Mouse (Mus musculus): ENCODE results near the gene Nck2. TPM values are rescaled to one million over a fixed set of nuclear protein-coding genes. Genes with fewer than 3 reads are reported as not detected.
A peak's percentile ranks its signal among the peaks of the same experiment; 100 is the strongest.

Gene Nck2
- total and polyA plus RNA-seq, 2 experiments from 2014 or later, result 30.2 to 54.9 TPM

DNA sequence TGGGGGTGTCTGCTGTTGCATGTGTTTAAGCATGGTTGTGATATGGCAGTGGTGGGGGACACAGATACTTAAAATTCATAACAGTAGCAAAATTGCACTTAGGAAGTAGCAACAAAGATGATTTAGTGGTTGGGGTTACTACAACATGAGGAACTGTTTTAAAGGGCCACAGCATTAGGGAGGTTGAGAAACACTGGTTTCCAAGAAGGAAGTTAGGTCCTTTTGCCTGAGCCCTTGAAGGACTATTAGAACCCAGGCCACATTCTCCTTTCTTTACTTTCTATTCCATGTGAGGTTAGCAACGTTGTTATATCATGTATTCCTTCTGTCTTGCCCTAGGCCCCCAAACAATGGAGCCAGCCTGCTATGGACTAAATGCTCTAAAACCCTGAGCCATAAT, 63.4 kb downstream of the Nck2 start:
- no peak for DNase-seq (ENCODE audit: low spot score)
- Histone ChIP-seq H3K9ac (replicated peaks; ENCODE audit: low read length, poor library complexity, severe bottlenecking) (no peak overlapping the region), H3K4me2 (ENCODE audit: low read depth, low read length, poor library complexity, severe bottlenecking) (no peak overlapping the region), H3K4me1 (ENCODE audit: insufficient read depth, low read length) (no peaks in the 10 kb centered on the region), H3K27ac (ENCODE audit: low read depth, low read length) (no peak overlapping the region), H3K27me3 (ENCODE audit: insufficient read depth, low read length) (no peaks in the 10 kb centered on the region), H3K4me3 (ENCODE audit: low read depth, low read length) (no peak overlapping the region), H3K9me3 (ENCODE audit: low read length) (no peaks in the 10 kb centered on the region), H3K36me3 (ENCODE audit: insufficient read depth, low read length) (no peaks in the 10 kb centered on the region)
- ATAC-seq (ENCODE audit: low FRiP score), result no peak
- TF ChIP-seq CTCF (IDR thresholded peaks at IDR 0.05), result no peak
- WGBS, result 71% methylated on average over 1 of the region's 1 CpGs

DNA sequence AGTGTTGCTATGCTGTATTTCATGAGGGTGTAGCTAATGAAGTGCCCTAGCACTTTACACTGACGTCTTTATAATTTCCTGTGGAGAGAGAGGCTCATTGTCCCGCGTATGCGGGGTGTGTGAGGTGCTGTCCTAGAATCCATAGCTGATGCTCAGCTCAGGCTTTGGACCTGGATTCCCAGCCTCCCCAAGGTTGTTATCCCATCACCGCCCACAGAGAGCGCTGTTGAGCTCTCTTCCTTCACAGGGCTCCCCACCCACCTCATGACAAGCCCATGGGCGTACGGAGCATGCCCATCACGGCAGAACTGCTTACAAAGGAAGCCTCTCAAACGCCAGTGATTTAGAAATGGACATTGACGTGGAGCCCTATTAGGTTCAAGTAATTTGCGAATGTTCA, 66.9 kb downstream of the Nck2 start:
- H3K4me1 ChIP-seq (ENCODE audit: insufficient read depth, low read length), result no peaks in the 10 kb centered on the region
- no peak overlapping the region for H3K27ac ChIP-seq (ENCODE audit: low read depth, low read length)
- no peaks in the 10 kb centered on the region for H3K36me3 ChIP-seq (ENCODE audit: insufficient read depth, low read length)
- H3K27me3 ChIP-seq (ENCODE audit: insufficient read depth, low read length), result no peaks in the 10 kb centered on the region
- TF ChIP-seq CTCF (IDR thresholded peaks at IDR 0.05), result peak; percentile 32
- no peak overlapping the region for H3K9ac ChIP-seq (replicated peaks; ENCODE audit: low read length, poor library complexity, severe bottlenecking)
- ATAC-seq (ENCODE audit: low FRiP score) (peak; percentile 42; the same call in 1 of the 2 replicates), DNase-seq (ENCODE audit: low spot score) (no peak)
- no peak overlapping the region for H3K4me3 ChIP-seq (ENCODE audit: low read depth, low read length)
- WGBS, result 77% methylated on average over 12 of the region's 12 CpGs
- no peak overlapping the region for H3K4me2 ChIP-seq (ENCODE audit: low read depth, low read length, poor library complexity, severe bottlenecking)
- no peaks in the 10 kb centered on the region for H3K9me3 ChIP-seq (ENCODE audit: low read length)

- peak; percentile 56; the same call in 1 of the 2 replicates for ATAC-seq (ENCODE audit: low FRiP score)
- TF ChIP-seq CTCF (IDR thresholded peaks at IDR 0.05), result no peak
- Histone ChIP-seq H3K9me3 (ENCODE audit: low read length) (no peaks in the 10 kb centered on the region), H3K9ac (replicated peaks; ENCODE audit: low read length, poor library complexity, severe bottlenecking) (no peak overlapping the region), H3K27me3 (ENCODE audit: insufficient read depth, low read length) (no peaks in the 10 kb centered on the region), H3K4me3 (ENCODE audit: low read depth, low read length) (no peak overlapping the region), H3K4me1 (ENCODE audit: insufficient read depth, low read length) (no peaks in the 10 kb centered on the region), H3K36me3 (ENCODE audit: insufficient read depth, low read length) (no peaks in the 10 kb centered on the region), H3K27ac (ENCODE audit: low read depth, low read length) (no peak overlapping the region), H3K4me2 (ENCODE audit: low read depth, low read length, poor library complexity, severe bottlenecking) (no peak overlapping the region)
- WGBS, result 75% methylated on average over 8 of the region's 8 CpGs
- DNase-seq (ENCODE audit: low spot score), result no peak
Observed at GRCm38 (mm10) chr1:43511667-43512066, 67.3 kb downstream of the Nck2 start.

- H3K9me3 ChIP-seq (ENCODE audit: low read length), result no peaks in the 10 kb centered on the region
- no peak for TF ChIP-seq CTCF (IDR thresholded peaks at IDR 0.05)
- H3K36me3 ChIP-seq (ENCODE audit: insufficient read depth, low read length), result no peaks in the 10 kb centered on the region
- no peaks in the 10 kb centered on the region for H3K27me3 ChIP-seq (ENCODE audit: insufficient read depth, low read length)
- no peak overlapping the region for H3K4me2 ChIP-seq (ENCODE audit: low read depth, low read length, poor library complexity, severe bottlenecking)
- no peak overlapping the region for H3K9ac ChIP-seq (replicated peaks; ENCODE audit: low read length, poor library complexity, severe bottlenecking)
- no peak overlapping the region for H3K27ac ChIP-seq (ENCODE audit: low read depth, low read length)
- WGBS, result 98% methylated on average over 3 of the region's 3 CpGs
- DNase-seq (ENCODE audit: low spot score), result no peak
- H3K4me3 ChIP-seq (ENCODE audit: low read depth, low read length), result no peak overlapping the region
- no peaks in the 10 kb centered on the region for H3K4me1 ChIP-seq (ENCODE audit: insufficient read depth, low read length)
- no peak for ATAC-seq (ENCODE audit: low FRiP score)
Observed at GRCm38 (mm10) chr1:43517405-43517804, 73.0 kb downstream of the Nck2 start.

DNA sequence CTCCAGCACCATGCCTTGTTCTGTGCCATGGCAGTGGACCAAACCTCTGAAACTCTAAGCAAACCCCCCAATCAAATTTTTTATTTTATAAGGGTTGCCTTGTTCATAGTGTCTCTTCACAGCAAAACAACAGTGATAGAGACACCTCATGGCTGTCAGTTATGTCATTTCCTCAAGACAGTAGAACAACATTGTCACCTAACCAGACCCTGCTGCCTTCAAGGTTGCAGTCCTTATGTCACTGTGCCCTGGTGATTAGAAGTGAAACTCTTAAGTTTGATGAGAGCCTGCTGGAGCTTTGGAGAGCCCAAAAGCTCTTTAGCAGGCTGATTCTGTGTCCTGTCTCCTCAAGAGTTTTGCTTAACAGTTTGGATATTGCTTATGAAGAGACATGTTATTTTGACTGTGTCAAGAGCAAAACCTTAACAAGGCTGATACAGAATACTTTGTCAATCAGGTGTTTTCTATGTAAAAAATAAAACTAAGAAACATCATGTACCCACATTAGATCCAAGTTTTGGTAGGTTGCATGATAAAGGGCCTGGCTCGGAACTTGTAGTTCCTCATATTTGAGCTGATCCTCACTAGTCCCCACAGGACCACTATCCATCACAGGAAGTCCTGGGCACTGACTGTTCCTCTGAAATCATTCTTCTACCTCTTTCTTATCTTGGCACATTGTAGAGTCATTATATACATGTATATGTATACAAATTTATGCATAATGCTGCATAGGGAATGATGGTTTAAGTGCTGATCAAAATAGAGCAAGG, 76.0 kb downstream of the Nck2 start:
- Histone ChIP-seq H3K27ac (ENCODE audit: low read depth, low read length) (no peak overlapping the region), H3K4me3 (ENCODE audit: low read depth, low read length) (no peak overlapping the region), H3K4me2 (ENCODE audit: low read depth, low read length, poor library complexity, severe bottlenecking) (no peak overlapping the region), H3K9me3 (ENCODE audit: low read length) (no peaks in the 10 kb centered on the region), H3K9ac (replicated peaks; ENCODE audit: low read length, poor library complexity, severe bottlenecking) (no peak overlapping the region), H3K36me3 (ENCODE audit: insufficient read depth, low read length) (no peaks in the 10 kb centered on the region), H3K4me1 (ENCODE audit: insufficient read depth, low read length) (no peaks in the 10 kb centered on the region), H3K27me3 (ENCODE audit: insufficient read depth, low read length) (no peaks in the 10 kb centered on the region)
- no peak for ATAC-seq (ENCODE audit: low FRiP score)
- TF ChIP-seq CTCF (IDR thresholded peaks at IDR 0.05), result no peak
- WGBS, result 97% methylated on average over 1 of the region's 1 CpGs
- DNase-seq (ENCODE audit: low spot score), result no peak

GRCm38 (mm10) chr1:43520989-43521371, 76.6 kb downstream of the Nck2 start:
- H3K4me2 ChIP-seq (ENCODE audit: low read depth, low read length, poor library complexity, severe bottlenecking), result no peak overlapping the region
- no peaks in the 10 kb centered on the region for H3K36me3 ChIP-seq (ENCODE audit: insufficient read depth, low read length)
- no peak for TF ChIP-seq CTCF (IDR thresholded peaks at IDR 0.05)
- DNase-seq (ENCODE audit: low spot score) (no peak), ATAC-seq (ENCODE audit: low FRiP score) (no peak)
- H3K9me3 ChIP-seq (ENCODE audit: low read length), result no peaks in the 10 kb centered on the region
- no peak overlapping the region for H3K27ac ChIP-seq (ENCODE audit: low read depth, low read length)
- H3K9ac ChIP-seq (replicated peaks; ENCODE audit: low read length, poor library complexity, severe bottlenecking), result no peak overlapping the region
- H3K4me1 ChIP-seq (ENCODE audit: insufficient read depth, low read length), result no peaks in the 10 kb centered on the region
- no peak overlapping the region for H3K4me3 ChIP-seq (ENCODE audit: low read depth, low read length)
- H3K27me3 ChIP-seq (ENCODE audit: insufficient read depth, low read length), result no peaks in the 10 kb centered on the region
- 98% methylated on average over 3 of the region's 3 CpGs for WGBS
